31 mouse cellular contexts compared by ENCODE assay signal in genomic region chr16:85470057-85470456, GRCm38 (mm10).
"Had no signal": no experiment of that assay in that cellular context is flagged by ENCODE, and none has a peak within 500 bp of the region (broad histone marks: within the 10 kb centered on the region; RNA-seq: fewer than 3 reads in every experiment).

No protein-coding gene starts in this region.

- H3K4me3 ChIP-seq: heart, embryonic 12.5 days; heart, embryonic 13.5 days; heart, embryonic 15.5 days; hindbrain, embryonic 10.5 days; hindbrain, embryonic 12.5 days; hindbrain, embryonic 13.5 days; hindbrain, embryonic 15.5 days; intestine, embryonic 15.5 days; kidney, embryonic 15.5 days; layer of hippocampus, adult 2 months; left cerebral cortex, adult 2 months had no signal

- H3K4me1 ChIP-seq: heart, embryonic 12.5 days; heart, embryonic 13.5 days; hindbrain, embryonic 12.5 days; hindbrain, embryonic 13.5 days; hindbrain, embryonic 15.5 days; intestine, embryonic 15.5 days; kidney, embryonic 15.5 days had no signal

- H3K27me3 ChIP-seq: heart, embryonic 12.5 days; heart, embryonic 13.5 days; heart, embryonic 15.5 days; hindbrain, embryonic 12.5 days; hindbrain, embryonic 13.5 days; hindbrain, embryonic 15.5 days; intestine, embryonic 15.5 days; kidney, embryonic 15.5 days had no signal

- DNase-seq: heart, postnatal 10 days; heart, postnatal 14 days; heart, postnatal 36 days; heart, postnatal 4 days; kidney, adult 11 months; kidney, adult 18-20 months; kidney, adult 2 months; kidney, adult 8-10 months; kidney, adult 9 months; kidney, postnatal 10 days; kidney, postnatal 14 days; kidney, postnatal 25 days; kidney, postnatal 36 days; kidney, postnatal 4 days; layer of hippocampus, adult 9-11 months; layer of hippocampus, postnatal 36 days had no signal

- H3K27ac ChIP-seq: heart, embryonic 13.5 days; heart, embryonic 15.5 days; hindbrain, embryonic 10.5 days; hindbrain, embryonic 12.5 days; hindbrain, embryonic 13.5 days; hindbrain, embryonic 14.5 days; hindbrain, embryonic 15.5 days; hindbrain, postnatal 0 days; intestine, embryonic 15.5 days; kidney, embryonic 15.5 days; kidney, postnatal 0 days; layer of hippocampus, adult 2 months; left cerebral cortex, adult 2 months had no signal

- H3K4me2 ChIP-seq: heart, embryonic 11.5 days; heart, embryonic 12.5 days; heart, embryonic 13.5 days; heart, embryonic 15.5 days; hindbrain, embryonic 12.5 days; hindbrain, embryonic 13.5 days; hindbrain, embryonic 14.5 days; hindbrain, embryonic 15.5 days; intestine, embryonic 15.5 days; kidney, embryonic 15.5 days had no signal

- H3K9me3 ChIP-seq: heart, embryonic 12.5 days; heart, embryonic 13.5 days; heart, embryonic 15.5 days; hindbrain, embryonic 10.5 days; hindbrain, embryonic 12.5 days; hindbrain, embryonic 13.5 days; hindbrain, embryonic 15.5 days; intestine, embryonic 15.5 days; kidney, embryonic 15.5 days had no signal

- H3K36me3 ChIP-seq: heart, embryonic 12.5 days; heart, embryonic 13.5 days; heart, embryonic 15.5 days; hindbrain, embryonic 10.5 days; hindbrain, embryonic 12.5 days; hindbrain, embryonic 13.5 days; hindbrain, embryonic 15.5 days; intestine, embryonic 15.5 days; kidney, embryonic 15.5 days had no signal

- H3K9ac ChIP-seq: heart, embryonic 12.5 days; heart, embryonic 13.5 days; heart, embryonic 15.5 days; hindbrain, embryonic 12.5 days; hindbrain, embryonic 13.5 days; hindbrain, embryonic 14.5 days; hindbrain, embryonic 15.5 days; intestine, embryonic 15.5 days; kidney, embryonic 15.5 days had no signal
